Mouse (Mus musculus) T-helper 2 cell (primary cell): ENCODE results near the gene Wwp2.

Experiments used
- in situ Hi-C: fragments of 300-600 bp; cut with MboI, MseI; formaldehyde crosslinking; loops from one replicate; pipeline ENCODE4 v1.15.1; 2025; ENCODE audit warnings: high pct_unique_total_duplicates

The Wwp2 gene

GRCm38 (mm10) chr8:107504239-107504985 lies 68.2 kb downstream of the Wwp2 start:
- in situ Hi-C loops: no loop called here

- in situ Hi-C loops: no loop called here
Observed at GRCm38 (mm10) chr8:107505271-107505670, 69.1 kb downstream of the Wwp2 start.

GRCm38 (mm10) chr8:107507019-107507418 lies 70.9 kb downstream of the Wwp2 start:
- in situ Hi-C loops: no loop called here

GRCm38 (mm10) chr8:107510204-107510603 lies 74.0 kb downstream of the Wwp2 start:
- in situ Hi-C loops: no loop called here

- in situ Hi-C loops: no loop called here
Observed at GRCm38 (mm10) chr8:107510766-107511165, 74.6 kb downstream of the Wwp2 start.

DNA sequence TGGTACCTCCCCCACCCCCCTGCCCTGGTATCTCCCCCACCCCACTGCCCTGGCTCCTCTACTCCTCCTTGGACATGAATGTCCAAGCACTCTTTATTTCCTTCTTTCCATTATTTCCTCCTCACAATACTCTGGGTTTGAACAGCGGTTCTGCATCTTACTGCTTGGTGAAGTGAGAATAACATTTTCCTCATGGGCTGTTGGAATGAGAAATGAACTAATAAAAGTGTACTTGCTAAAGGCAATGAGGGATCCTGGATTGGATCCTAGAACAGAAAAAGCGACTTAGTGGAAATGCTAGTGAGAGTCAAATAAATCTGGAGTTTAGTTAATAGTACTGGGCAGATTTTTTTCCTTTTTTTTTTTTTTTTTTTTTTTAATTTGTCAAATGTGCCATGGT lies 77.1 kb downstream of the Wwp2 start:
- in situ Hi-C loops: no loop called here

GRCm38 (mm10) chr8:107514949-107515721 lies 79.0 kb downstream of the Wwp2 start:
- in situ Hi-C loops: no loop called here

DNA sequence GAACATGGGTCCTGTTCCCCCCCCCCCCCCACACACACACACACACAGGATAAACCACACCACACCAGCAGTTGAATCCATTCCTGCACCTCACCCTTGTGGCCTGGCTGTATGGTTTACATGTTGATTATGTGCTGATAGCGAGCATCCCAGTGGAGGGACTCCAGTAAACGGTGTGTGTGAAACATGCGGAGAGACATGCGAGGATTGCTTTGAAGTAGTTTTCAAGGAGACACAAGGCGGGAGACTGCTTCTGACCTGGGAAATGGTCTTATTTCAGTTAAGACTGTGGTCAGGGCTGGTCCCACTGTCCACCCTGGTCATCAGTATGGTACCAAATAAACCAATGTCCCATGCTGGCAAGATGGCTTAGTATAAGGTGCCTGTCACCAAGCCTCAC lies 82.6 kb downstream of the Wwp2 start:
- in situ Hi-C loops: no loop called here

DNA sequence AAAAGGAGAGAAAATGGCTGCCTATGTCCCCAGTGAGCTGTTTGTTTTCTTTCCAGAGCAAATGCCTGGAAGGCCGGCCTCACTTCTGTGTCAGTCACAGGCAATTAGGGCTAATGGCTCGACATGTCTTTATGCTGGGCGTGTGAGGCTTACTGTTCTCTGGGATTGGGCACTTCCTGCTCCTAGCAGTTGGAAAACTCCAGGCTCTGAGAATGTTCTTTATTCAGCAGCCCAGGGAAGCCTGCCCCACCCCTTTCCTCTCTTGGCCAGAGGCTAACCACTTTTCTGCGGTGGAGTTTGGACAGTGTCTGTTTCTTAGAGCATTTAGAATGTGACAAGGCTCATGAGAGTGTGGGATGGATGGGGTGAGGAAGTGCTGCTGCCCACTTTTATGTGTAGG lies 83.7 kb downstream of the Wwp2 start:
- in situ Hi-C loops: no loop called here

GRCm38 (mm10) chr8:107521788-107522554 lies 85.8 kb downstream of the Wwp2 start:
- in situ Hi-C loops: no loop called here

GRCm38 (mm10) chr8:107522555-107522833 lies 86.3 kb downstream of the Wwp2 start:
- in situ Hi-C loops: no loop called here

- in situ Hi-C loops: no loop called here
Observed at GRCm38 (mm10) chr8:107524535-107524934, 88.4 kb downstream of the Wwp2 start.

GRCm38 (mm10) chr8:107528786-107529185 lies 92.6 kb downstream of the Wwp2 start:
- in situ Hi-C loops: no loop called here

DNA sequence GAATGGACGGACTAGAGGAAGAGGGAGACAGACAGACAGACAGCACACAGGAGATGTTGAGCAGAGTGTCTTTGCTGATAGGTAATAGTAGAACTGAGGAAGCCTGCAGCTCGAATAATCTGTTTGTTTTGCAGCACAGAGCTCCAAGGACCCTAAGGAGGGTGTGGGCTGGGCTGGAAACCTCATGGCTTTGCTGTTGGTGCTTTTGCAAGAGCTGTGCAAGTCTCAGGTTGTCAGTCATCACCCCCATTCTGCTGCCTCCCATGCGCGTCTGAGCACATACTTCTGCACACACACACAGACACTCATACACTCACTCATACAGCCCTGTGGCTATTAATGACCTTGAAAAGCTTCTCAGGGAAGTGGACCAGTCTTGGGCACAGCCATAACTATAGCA lies 101.3 kb downstream of the Wwp2 start:
- in situ Hi-C loops: no loop called here

- in situ Hi-C loops: no loop called here
Observed at GRCm38 (mm10) chr8:107540623-107541022, 104.5 kb downstream of the Wwp2 start.

DNA sequence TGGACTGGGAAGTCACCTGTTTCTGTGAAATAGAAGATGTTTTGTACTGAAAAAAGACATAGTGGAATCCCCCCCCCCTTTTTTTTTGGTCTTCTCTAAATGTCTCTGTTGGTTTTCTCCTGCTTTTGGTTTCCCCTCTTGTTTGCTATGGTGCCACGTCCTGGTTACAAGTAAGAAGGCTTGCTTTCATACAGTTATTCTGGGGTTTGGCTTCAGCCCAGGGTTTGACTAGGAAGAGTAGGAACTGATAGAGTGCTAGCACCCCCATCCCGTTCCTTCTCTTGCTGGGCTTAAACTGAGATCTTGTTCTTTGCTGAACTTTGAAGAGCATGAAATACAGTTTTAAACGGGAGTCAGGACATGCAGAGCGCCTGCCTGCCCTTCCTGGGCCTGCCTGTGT lies 105.2 kb downstream of the Wwp2 start:
- in situ Hi-C loops: no loop called here

DNA sequence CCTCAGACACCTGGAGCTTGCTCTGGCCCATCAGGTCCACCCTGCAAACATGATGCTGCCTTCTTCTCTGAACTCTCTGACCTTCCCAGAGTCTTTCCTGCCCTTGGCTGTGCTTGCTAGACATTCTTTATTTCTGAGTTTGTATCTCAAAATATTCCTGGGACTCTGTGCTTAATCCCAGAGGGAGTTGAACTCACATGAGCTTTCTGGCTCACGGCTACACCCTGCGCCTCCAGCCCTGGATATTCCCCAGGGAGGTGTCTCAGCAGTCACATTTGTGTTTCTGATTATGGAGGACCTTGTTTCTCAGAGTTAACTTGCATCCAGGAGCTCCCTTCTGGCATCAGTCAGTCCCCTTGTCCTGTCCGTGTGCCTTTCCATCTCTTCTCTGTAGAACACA lies 106.0 kb downstream of the Wwp2 start:
- in situ Hi-C loops: no loop called here

GRCm38 (mm10) chr8:107543714-107544113 lies 107.5 kb downstream of the Wwp2 start:
- in situ Hi-C loops: no loop called here

- in situ Hi-C loops: no loop called here
Observed at GRCm38 (mm10) chr8:107544211-107544610, 108.0 kb downstream of the Wwp2 start.

DNA sequence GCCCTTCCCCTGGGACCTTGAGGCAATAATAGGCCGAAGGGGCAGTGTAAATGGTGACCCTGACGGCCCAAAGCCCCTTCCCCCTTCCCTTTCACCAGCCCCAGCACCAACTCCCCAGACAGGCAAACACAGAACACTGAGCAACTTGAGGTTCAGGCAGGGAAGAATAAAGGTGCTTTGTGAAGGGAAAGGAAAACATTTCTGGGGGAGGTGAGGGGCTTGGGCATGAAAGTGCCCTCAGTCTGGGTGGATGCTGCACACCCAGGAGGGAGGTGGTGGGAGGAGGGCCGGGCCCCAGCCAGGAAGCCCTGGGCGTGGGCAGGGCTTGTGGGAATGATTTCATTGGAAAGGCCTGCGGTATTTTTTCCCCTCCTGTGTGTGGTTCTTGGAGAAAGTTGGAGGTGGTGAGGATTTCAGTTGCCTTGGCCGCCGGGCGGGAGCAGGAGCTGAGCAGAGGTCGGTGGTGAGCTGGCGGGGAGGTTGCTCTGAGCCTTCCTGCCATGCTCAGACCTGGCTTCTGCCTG lies 108.5 kb downstream of the Wwp2 start:
- in situ Hi-C loops: no loop called here

- in situ Hi-C loops: no loop called here
Observed at GRCm38 (mm10) chr8:107545621-107546152, 109.5 kb downstream of the Wwp2 start.

- in situ Hi-C loops: no loop called here
Observed at GRCm38 (mm10) chr8:107546154-107546553, 110.0 kb downstream of the Wwp2 start.
